Mouse (Mus musculus): Measurements from ENCODE around the gene Tmtc2. TPM values are rescaled to one million over a fixed set of nuclear protein-coding genes. Genes with fewer than 3 reads are reported as not detected.

Gene Tmtc2
- polyA plus RNA-seq, 1 experiment from 2014 or later: 8.9 TPM

GRCm38 (mm10) chr10:105572301-105572700 lies 1.9 kb downstream of the Tmtc2 start:
- no peaks in the 10 kb centered on the region for H3K27me3 ChIP-seq (replicated peaks)
- 13% methylated on average over 7 of the region's 7 CpGs for WGBS
- H3K27ac ChIP-seq: no peak overlapping the region
- H3K9me3 ChIP-seq: no peaks in the 10 kb centered on the region
- peak overlapping the region; percentile 89 for H3K4me3 ChIP-seq
- H3K4me1 ChIP-seq: peaks cover 20% of the 10 kb centered on the region
- peak overlapping the region; percentile 59 for H3K4me2 ChIP-seq
- ATAC-seq (replicated peaks): no peak
- H3K36me3 ChIP-seq (replicated peaks): no peaks in the 10 kb centered on the region
- H3K9ac ChIP-seq: no peak overlapping the region

GRCm38 (mm10) chr10:105571831-105572230 lies 2.4 kb downstream of the Tmtc2 start:
- H3K4me1 ChIP-seq: peaks cover 17% of the 10 kb centered on the region

GRCm38 (mm10) chr10:105571019-105571418 lies 3.2 kb downstream of the Tmtc2 start:
- H3K9ac ChIP-seq: no peak overlapping the region
- H3K4me1 ChIP-seq: peaks cover 17% of the 10 kb centered on the region
- H3K27ac ChIP-seq: no peak overlapping the region
- H3K9me3 ChIP-seq: no peaks in the 10 kb centered on the region
- no peak for ATAC-seq (replicated peaks)
- H3K27me3 ChIP-seq (replicated peaks): no peaks in the 10 kb centered on the region
- no peaks in the 10 kb centered on the region for H3K36me3 ChIP-seq (replicated peaks)
- H3K4me3 ChIP-seq: 0 out of 2 replicates have a peak overlapping the region, but pooled peaks have one; percentile 10
- 64% methylated on average over 8 of the region's 8 CpGs for WGBS
- H3K4me2 ChIP-seq: peak overlapping the region; percentile 59

More at GRCm38 (mm10) chr10:105571831-105572230, 2.4 kb downstream of the Tmtc2 start:
- Histone ChIP-seq H3K36me3 (replicated peaks) (no peaks in the 10 kb centered on the region), H3K27me3 (replicated peaks) (no peaks in the 10 kb centered on the region), H3K4me2 (peak overlapping the region; percentile 59), H3K27ac (no peak overlapping the region), H3K9ac (no peak overlapping the region), H3K4me3 (peak overlapping the region; percentile 89), H3K9me3 (no peaks in the 10 kb centered on the region)
- WGBS: 59% methylated on average over 4 of the region's 4 CpGs
- no peak for ATAC-seq (replicated peaks)

GRCm38 (mm10) chr10:105569573-105569972 lies 4.7 kb downstream of the Tmtc2 start:
- no peak for ATAC-seq (replicated peaks)
- Histone ChIP-seq H3K4me2 (no peak overlapping the region), H3K27me3 (replicated peaks) (no peaks in the 10 kb centered on the region), H3K9ac (no peak overlapping the region), H3K9me3 (no peaks in the 10 kb centered on the region), H3K27ac (no peak overlapping the region), H3K36me3 (replicated peaks) (no peaks in the 10 kb centered on the region), H3K4me1 (peaks cover 15% of the 10 kb centered on the region), H3K4me3 (no peak overlapping the region)
- 94% methylated on average over 4 of the region's 4 CpGs for WGBS

DNA sequence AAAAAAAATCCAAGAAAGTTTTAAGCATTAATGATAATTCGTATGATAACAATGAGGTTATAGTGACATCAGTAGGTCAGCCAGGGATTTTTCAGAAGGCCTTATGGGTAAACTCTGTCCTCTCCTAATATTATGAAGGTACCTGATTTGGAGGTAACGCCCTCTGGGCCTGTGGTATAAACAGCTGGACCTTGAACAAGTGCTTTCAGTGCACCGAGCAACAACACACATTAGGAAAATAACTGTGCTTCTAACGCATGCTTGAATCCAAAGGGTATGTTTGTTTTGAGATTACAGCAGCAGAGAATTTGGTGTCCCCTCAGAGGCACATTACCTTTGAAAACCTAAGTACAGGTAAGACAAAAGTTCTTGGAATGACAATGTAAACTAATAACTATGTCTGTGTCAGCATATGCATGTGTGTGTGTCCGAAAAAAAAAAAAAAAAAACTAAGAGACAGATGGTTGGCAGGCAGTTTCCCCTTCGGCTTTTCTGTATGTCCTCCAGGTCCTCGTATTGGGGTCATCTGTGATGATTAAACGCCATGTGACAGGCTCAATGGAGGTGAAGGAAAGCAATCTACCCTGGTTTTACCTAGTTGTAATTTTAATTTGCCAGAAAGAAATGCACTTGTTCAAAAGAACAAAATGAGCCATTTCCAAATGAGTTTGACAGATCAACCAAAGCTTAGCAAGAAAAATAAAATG lies 6.3 kb downstream of the Tmtc2 start:
- no peak overlapping the region for H3K4me2 ChIP-seq
- WGBS: 83% methylated on average over 8 of the region's 8 CpGs
- no peak overlapping the region for H3K9ac ChIP-seq
- ATAC-seq (replicated peaks): no peak
- no peak overlapping the region for H3K27ac ChIP-seq
- no peaks in the 10 kb centered on the region for H3K27me3 ChIP-seq (replicated peaks)
- H3K4me1 ChIP-seq: peaks cover 15% of the 10 kb centered on the region
- H3K4me3 ChIP-seq: no peak overlapping the region
- no peaks in the 10 kb centered on the region for H3K9me3 ChIP-seq
- H3K36me3 ChIP-seq (replicated peaks): no peaks in the 10 kb centered on the region

DNA sequence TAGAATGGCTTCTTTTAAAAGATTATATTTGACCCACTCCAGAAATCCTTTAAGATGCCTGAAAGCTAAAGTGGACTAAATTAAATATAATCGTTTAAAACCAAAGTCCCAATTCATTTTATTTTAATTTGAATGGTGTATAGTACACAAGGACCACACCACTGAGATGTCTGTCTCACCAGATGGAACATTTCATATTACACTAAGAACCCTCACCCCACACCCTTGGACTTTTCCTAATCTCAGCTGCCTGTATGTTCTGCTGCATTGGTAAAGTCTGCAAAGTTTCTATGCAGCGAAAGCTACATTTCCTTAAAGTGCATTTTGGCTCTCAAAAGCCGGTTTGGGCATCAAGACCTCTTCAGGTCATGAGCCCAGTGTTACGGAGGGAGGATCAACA lies 12.7 kb downstream of the Tmtc2 start:
- WGBS: 92% methylated on average over 4 of the region's 4 CpGs
- H3K27me3 ChIP-seq (replicated peaks): no peaks in the 10 kb centered on the region
- no peaks in the 10 kb centered on the region for H3K4me1 ChIP-seq
- ATAC-seq (replicated peaks): no peak
- no peaks in the 10 kb centered on the region for H3K9me3 ChIP-seq
- no peak overlapping the region for H3K4me3 ChIP-seq
- no peaks in the 10 kb centered on the region for H3K36me3 ChIP-seq (replicated peaks)
- H3K9ac ChIP-seq: no peak overlapping the region
- no peak overlapping the region for H3K27ac ChIP-seq
- no peak overlapping the region for H3K4me2 ChIP-seq

DNA sequence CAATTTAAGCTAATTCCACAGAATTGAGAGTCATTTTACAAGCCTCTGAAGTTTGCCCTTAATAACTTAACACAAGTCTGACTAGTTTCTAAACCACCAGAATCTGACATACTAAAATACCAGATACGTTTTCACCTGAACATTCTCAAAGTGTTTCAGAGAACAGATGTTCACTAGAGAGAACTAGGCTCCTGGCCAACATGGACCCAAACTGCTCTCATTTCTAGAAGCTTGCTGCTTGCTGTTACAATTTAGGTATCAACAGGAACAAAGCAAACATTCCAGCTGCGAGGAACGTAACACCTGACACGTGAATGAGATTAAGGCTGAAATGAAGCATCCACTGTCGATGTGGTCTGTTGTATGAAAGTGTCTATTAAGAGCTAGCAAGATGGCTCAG lies 16.7 kb downstream of the Tmtc2 start:
- WGBS: 73% methylated on average over 5 of the region's 5 CpGs

GRCm38 (mm10) chr10:105556890-105557572 lies 17.2 kb downstream of the Tmtc2 start:
- no peak overlapping the region for H3K4me3 ChIP-seq
- no peak for ATAC-seq (replicated peaks)
- no peak overlapping the region for H3K27ac ChIP-seq
- H3K4me2 ChIP-seq: no peak overlapping the region
- H3K9me3 ChIP-seq: no peaks in the 10 kb centered on the region
- H3K4me1 ChIP-seq: no peaks in the 10 kb centered on the region
- no peaks in the 10 kb centered on the region for H3K27me3 ChIP-seq (replicated peaks)
- 84% methylated on average over 6 of the region's 6 CpGs for WGBS
- H3K36me3 ChIP-seq (replicated peaks): no peaks in the 10 kb centered on the region
- H3K9ac ChIP-seq: no peak overlapping the region

More for the DNA sequence above, 16.7 kb downstream of the Tmtc2 start:
- H3K27ac ChIP-seq: no peak overlapping the region
- no peak overlapping the region for H3K9ac ChIP-seq
- H3K36me3 ChIP-seq (replicated peaks): no peaks in the 10 kb centered on the region
- H3K4me2 ChIP-seq: no peak overlapping the region
- no peaks in the 10 kb centered on the region for H3K27me3 ChIP-seq (replicated peaks)
- no peak overlapping the region for H3K4me3 ChIP-seq
- H3K4me1 ChIP-seq: no peaks in the 10 kb centered on the region
- no peaks in the 10 kb centered on the region for H3K9me3 ChIP-seq
- ATAC-seq (replicated peaks): no peak

DNA sequence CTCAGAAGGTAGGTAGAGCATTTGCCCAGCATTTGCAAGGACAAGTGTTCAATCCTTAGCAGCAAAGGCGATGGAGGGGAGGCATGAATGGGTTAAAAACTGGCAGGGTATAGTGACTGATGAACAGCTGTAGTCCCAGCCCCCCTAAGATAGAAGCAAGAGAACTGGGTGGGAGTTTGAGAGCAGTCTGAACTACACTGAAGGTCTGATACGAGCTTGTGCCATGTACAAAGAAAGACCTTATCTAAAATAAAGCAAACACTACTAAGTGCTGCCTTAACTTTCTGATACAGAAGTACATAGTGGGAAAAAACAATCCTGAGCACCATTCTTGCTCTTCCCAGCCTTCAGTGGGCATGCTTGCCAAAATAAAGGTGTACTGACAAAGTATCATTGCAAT lies 20.1 kb downstream of the Tmtc2 start:
- Histone ChIP-seq H3K9ac (no peak overlapping the region), H3K4me1 (no peaks in the 10 kb centered on the region), H3K27ac (no peak overlapping the region), H3K9me3 (no peaks in the 10 kb centered on the region), H3K4me2 (no peak overlapping the region), H3K4me3 (no peak overlapping the region), H3K27me3 (replicated peaks) (no peaks in the 10 kb centered on the region), H3K36me3 (replicated peaks) (no peaks in the 10 kb centered on the region)
- 89% methylated on average over 2 of the region's 2 CpGs for WGBS
- no peak for ATAC-seq (replicated peaks)

DNA sequence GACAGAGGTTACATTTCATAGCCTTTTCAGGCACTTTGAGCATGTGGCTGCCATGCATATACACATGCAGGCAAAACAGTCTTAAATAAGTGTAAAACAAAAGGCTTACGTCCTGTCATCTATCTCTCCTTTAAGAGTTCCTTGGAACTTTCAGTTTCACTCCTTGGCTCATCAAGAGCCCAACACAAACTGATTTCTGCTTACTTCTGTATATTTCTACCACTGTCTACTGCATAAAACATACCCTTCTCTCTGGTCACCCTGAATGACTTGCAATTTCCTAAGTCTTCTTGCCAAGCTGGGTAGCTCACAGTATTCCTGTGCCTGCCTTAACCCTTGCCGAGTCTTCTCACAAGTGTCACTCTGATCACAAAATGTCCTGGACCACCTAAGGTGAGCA lies 26.2 kb downstream of the Tmtc2 start:
- no peak overlapping the region for H3K4me2 ChIP-seq
- no peak overlapping the region for H3K27ac ChIP-seq
- H3K9me3 ChIP-seq: no peaks in the 10 kb centered on the region
- H3K36me3 ChIP-seq (replicated peaks): no peaks in the 10 kb centered on the region
- no peak for ATAC-seq (replicated peaks)
- no peak overlapping the region for H3K9ac ChIP-seq
- H3K27me3 ChIP-seq (replicated peaks): no peaks in the 10 kb centered on the region
- WGBS: 94% methylated on average over 2 of the region's 2 CpGs
- H3K4me1 ChIP-seq: no peaks in the 10 kb centered on the region
- no peak overlapping the region for H3K4me3 ChIP-seq

DNA sequence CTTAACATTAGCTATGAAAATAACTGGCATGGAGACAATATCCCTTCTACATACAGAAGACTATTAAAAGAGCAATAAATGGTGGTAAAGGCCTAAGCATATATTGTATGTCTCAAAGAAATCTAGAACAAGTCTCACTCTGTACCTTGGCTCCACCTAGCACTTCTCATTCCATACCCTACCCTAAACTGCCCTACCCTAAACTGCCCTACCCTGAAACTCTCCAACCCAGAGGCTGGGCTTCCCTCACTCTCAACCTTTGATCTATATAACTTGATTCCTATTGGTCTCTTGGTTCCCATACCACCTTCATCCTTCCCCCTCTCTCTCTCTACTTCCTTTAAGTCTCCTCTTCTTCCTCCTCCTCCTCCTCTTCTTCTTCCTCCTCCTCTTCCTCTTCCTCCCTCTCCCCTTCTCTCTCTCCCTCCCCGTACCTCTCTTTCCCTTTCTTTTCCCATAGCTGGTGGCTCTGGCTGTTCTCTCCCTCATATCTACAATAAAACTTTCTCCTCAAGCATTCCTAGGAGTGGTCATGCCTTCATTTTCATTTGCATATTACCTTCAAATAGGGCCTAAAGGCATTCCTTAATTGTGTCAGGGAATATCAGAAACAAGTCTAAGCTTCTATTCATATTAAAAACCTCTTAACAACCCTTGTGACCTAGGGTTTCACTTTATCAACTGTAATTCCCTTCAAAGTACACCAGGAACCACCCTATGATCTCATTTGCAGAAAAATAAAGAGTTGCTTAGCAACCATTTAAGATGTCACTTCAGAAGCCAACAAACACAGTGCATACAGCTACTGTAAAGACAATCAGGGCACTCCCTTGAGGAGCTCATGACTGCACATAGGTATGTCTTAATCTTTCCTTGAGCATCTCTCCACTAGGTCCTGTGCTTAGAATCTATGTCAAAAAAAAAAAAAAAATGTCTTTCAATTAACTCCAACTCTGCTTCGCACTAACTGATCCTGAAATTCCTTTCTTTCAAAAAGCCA lies 29.9 kb downstream of the Tmtc2 start:
- Histone ChIP-seq H3K27me3 (replicated peaks) (no peaks in the 10 kb centered on the region), H3K27ac (no peak overlapping the region), H3K4me1 (peaks cover 8% of the 10 kb centered on the region; the same call in 1 of the 2 replicates), H3K9ac (no peak overlapping the region), H3K36me3 (replicated peaks) (no peaks in the 10 kb centered on the region), H3K9me3 (no peaks in the 10 kb centered on the region), H3K4me2 (no peak overlapping the region), H3K4me3 (no peak overlapping the region)
- ATAC-seq (replicated peaks): no peak
- 73% methylated on average over 2 of the region's 2 CpGs for WGBS

GRCm38 (mm10) chr10:105542081-105542480 lies 32.2 kb downstream of the Tmtc2 start:
- no peak overlapping the region for H3K4me3 ChIP-seq
- no peak for ATAC-seq (replicated peaks)
- no peak overlapping the region for H3K4me2 ChIP-seq
- no peak overlapping the region for H3K27ac ChIP-seq
- H3K9me3 ChIP-seq: no peaks in the 10 kb centered on the region
- H3K36me3 ChIP-seq (replicated peaks): no peaks in the 10 kb centered on the region
- peaks cover 8% of the 10 kb centered on the region; the same call in 1 of the 2 replicates for H3K4me1 ChIP-seq
- no peak overlapping the region for H3K9ac ChIP-seq
- WGBS: 88% methylated on average over 6 of the region's 6 CpGs
- no peaks in the 10 kb centered on the region for H3K27me3 ChIP-seq (replicated peaks)
